Mouse (Mus musculus): Measurements from ENCODE around the gene Drd3.

DNA sequence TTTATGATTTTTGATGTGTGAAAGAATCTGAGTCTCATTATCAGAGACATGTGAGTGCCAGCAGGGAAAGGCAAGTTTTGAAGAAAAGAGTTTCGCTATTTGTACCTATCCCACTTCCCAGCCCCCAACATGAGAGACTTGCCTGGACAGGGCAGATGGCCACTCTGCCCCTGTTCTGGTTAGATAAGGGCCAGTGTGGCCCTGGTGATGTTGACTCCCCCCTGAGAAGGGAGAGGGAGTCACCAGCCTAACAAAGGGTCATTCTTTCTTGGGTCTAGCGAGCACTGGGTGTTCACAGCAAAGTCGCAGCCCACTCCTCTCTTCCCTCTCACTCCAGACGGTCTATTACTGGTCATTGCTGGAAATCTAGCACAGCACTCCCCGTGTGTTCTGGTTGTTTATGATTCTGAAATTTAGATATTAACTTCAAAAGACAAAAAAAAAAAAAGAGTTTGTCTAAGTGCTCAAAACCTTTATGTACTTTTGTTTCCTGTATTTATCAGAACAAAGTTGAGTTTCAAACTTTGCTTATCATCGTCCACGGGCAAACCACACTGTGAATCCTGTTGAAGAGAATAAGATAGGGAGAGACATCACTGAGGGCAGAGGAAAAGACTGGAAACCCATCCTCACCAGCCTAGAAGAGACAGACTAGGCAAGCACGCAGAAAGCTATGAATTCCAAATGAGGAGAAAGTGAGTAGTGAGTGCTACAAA is 24.2 kb upstream of the Drd3 start:
- no peak for TF ChIP-seq EP300 (IDR thresholded peaks at IDR 0.05; ENCODE audit: low read depth)
- TF ChIP-seq CTCF (IDR thresholded peaks at IDR 0.05; ENCODE audit: low read depth) = no peak
